Mouse (Mus musculus) liver, postnatal 0 days (tissue): ENCODE data around the gene Dnm2. TPM values are rescaled to one million over a fixed set of nuclear protein-coding genes. Genes with fewer than 3 reads are reported as not detected.

Experiments used
- ATAC-seq: fragments of 200-750 bp; cut with Nextera tagmentation; 2 replicates; pipeline ENCODE4 v1.8.0; 2017; ENCODE audit warnings: mild to moderate bottlenecking, moderate library complexity
- DNase-seq: peaks from one replicate; pipeline ENCODE4 v3.0.0-alpha.2; 2016
- H3K27ac ChIP-seq: fragments of 300-500 bp; sonication (generic); 2 replicates; pipeline ENCODE4 v1.5.1; 2014; ENCODE audit warnings: antibody characterized with exemption, moderate library complexity, mild to moderate bottlenecking, low read depth
- H3K27me3 ChIP-seq: fragments of 300-500 bp; sonication (generic); 2 replicates; pipeline ENCODE4 v1.6.1; 2014; ENCODE audit warnings: low read length, control low read depth, mixed read lengths; ENCODE audit not compliant: insufficient read depth
- H3K36me3 ChIP-seq: fragments of 300-500 bp; sonication (generic); replicated peaks from 2 replicates; pipeline ENCODE4 v1.6.1; 2014; ENCODE audit warnings: mild to moderate bottlenecking, control low read depth, low read length, moderate library complexity, mixed read lengths; ENCODE audit not compliant: insufficient read depth
- H3K4me1 ChIP-seq: fragments of 300-500 bp; sonication (generic); 2 replicates; pipeline ENCODE4 v1.6.1; 2014; ENCODE audit warnings: antibody characterized with exemption, mild to moderate bottlenecking, control low read depth; ENCODE audit not compliant: insufficient read depth
- H3K4me2 ChIP-seq: fragments of 300-500 bp; sonication (generic); 2 replicates; pipeline ENCODE4 v1.6.1; 2014; ENCODE audit warnings: low read depth, mild to moderate bottlenecking, low read length, moderate library complexity, mixed read lengths
- H3K4me3 ChIP-seq: fragments of 300-500 bp; sonication (generic); 2 replicates; pipeline ENCODE4 v1.5.1; 2014; ENCODE audit warnings: low read depth, low read length
- H3K9ac ChIP-seq: fragments of 300-500 bp; sonication (generic); replicated peaks from 2 replicates; pipeline ENCODE4 v1.6.1; 2014; ENCODE audit warnings: mild to moderate bottlenecking, moderate library complexity
- H3K9me3 ChIP-seq: fragments of 300-500 bp; sonication (generic); 2 replicates; pipeline ENCODE4 v1.6.1; 2016; ENCODE audit warnings: mild to moderate bottlenecking, control low read depth, low read length, mixed read lengths
- CTCF ChIP-seq: sonication (generic); IDR thresholded peaks from 2 replicates; pipeline ENCODE4 v1.5.1; 2016; ENCODE audit warnings: antibody characterized with exemption, low read depth
- EP300 ChIP-seq: IDR thresholded peaks from 2 replicates; pipeline ENCODE4 v1.6.1; 2016; ENCODE audit warnings: antibody characterized with exemption, low read depth, mild to moderate bottlenecking
- WGBS: fragments of 180-500 bp; shearing (Covaris S2); extraction: QIAGEN DNeasy Blood & Tissue Kit; methylation state at CpG from one replicate; pipeline ENCODE4 v1.1.7; 2014; ENCODE audit not compliant: insufficient replicate concordance; 5-methylcytosine and 5-hydroxymethylcytosine counted together
- polyA plus RNA-seq: library from polyadenylated mRNA; unstranded; fragments of >200 nt; fragmentation: Nextera tagmentation; extraction: Ambion mirVana; gene quantifications from 2 replicates; pipeline ENCODE4 v1.2.1, GENCODE M21; 2015

The Dnm2 gene
- polyA plus RNA-seq, 1 experiment from 2014 or later: 35.2 TPM

DNA sequence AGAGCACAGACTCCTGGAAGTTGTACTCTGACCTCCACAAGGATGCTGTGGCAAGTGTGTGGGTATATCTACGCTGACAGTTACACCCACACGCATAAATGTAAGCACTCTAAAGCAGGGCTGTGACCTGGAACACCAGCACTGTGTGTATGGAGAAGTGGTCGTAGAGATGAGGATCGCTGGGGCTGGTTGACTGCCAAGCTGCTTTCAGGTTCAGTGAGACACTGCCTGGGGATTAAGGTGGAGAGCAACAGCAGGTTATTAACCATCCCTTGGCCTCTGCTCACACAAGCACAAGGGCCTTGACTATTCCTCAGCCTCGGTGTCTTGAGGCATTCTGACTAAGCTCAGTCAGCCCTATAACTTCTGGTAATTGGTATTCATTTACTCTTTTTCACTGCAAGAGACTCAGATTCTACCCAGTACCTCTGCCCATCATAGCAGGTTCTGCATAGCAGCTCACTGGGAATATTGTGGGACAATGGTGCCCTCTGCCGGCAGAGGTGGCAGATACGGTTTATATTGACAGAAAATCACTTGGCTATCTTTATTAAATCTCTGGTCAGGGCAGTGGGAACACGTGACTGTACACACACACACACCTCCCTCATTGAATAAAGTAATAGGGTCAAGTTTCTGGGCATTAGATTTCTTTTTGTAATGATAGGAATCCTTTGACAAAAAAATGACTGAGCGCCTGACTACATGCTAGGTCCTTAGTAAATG lies 15.0 kb upstream of the Dnm2 start:
- ATAC-seq (no peak), DNase-seq (peak; percentile 89)
- H3K4me2 ChIP-seq: no peak overlapping the region
- peaks cover 17% of the 10 kb centered on the region for H3K4me1 ChIP-seq
- no peaks in the 10 kb centered on the region for H3K9me3 ChIP-seq
- no peak overlapping the region for H3K27ac ChIP-seq
- H3K9ac ChIP-seq: no peak overlapping the region
- H3K36me3 ChIP-seq: peaks cover 20% of the 10 kb centered on the region
- H3K27me3 ChIP-seq: no peaks in the 10 kb centered on the region
- TF ChIP-seq CTCF (peak; percentile 88), EP300 (no peak)
- no peak overlapping the region for H3K4me3 ChIP-seq
- 31% methylated on average over 9 of the region's 9 CpGs for WGBS

DNA sequence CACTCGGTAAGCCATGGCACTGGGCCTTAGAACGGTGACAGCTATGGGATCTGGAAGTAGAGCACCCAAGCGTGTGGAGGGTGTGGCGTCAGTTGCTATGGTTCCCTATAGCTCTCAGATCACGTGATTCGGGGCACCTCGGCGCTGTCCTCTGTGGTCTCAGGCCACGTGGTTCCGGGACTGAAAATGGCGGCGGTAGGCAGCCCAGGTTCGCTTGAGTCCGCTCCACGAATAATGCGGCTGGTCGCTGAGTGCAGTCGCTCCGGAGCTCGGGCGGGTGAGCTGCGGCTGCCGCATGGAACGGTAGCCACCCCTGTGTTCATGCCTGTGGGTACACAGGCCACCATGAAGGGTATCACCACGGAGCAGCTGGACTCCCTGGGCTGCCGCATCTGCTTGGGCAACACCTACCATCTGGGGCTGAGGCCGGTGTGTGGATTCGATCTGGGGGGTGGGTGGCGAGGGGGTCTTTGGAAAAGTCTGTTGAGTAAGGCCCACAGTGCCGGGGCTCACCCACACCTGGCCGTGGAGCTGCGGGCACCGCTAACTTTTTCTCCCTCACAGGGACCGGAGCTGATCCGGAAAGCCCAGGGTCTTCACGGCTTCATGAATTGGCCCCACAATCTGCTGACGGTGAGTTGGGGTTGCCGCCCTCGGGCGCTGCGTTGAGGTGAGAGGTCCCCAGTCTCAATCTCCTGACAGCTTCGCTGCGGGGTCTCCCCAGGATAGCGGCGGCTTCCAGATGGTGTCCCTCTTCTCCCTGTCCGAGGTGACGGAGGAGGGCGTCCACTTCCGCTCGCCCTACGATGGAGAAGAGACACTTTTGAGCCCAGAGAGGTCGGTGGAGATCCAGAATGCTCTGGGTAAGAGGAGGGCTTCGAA lies 12.8 kb upstream of the Dnm2 start, which contains the start of gene Qtrt1:
TSS of gene Qtrt1 (plus strand) at position 169 of the 882 bp plus-strand sequence.
- peak; percentile 96 for ATAC-seq
- peak; percentile 90 for DNase-seq
- TF ChIP-seq CTCF (no peak), EP300 (no peak)
- Histone ChIP-seq H3K4me1 (peaks cover 17% of the 10 kb centered on the region), H3K9me3 (no peaks in the 10 kb centered on the region), H3K9ac (peak within 1 kb of the TSS; percentile 83), H3K27ac (peak within 1 kb of the TSS; percentile 82), H3K27me3 (no peaks in the 10 kb centered on the region), H3K4me2 (peak within 1 kb of the TSS; percentile 98), H3K36me3 (peaks cover 4% of the 10 kb centered on the region), H3K4me3 (peak within 1 kb of the TSS; percentile 86)
- 1% methylated on average over 53 of the region's 53 CpGs for WGBS

DNA sequence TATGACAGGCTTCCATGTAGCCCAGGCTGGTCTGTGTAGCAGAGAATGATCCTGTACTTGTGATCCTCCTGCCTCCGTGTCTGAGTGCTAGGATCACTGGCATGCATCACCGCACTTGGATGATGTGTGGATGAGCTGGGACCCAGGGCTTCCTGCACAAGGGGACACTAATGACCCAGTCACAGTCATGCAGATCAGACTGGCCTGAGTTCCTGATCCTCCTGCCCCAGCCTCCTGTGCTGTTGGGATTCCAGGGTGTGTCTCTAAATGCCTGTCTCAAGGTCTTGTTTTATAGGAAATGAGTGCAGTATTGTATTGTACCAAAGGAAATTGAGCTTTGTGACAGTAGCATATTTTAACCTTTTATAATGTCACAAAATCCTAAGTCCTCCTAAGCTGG lies 6.8 kb upstream of the Dnm2 start:
- Histone ChIP-seq H3K4me1 (peaks cover 3% of the 10 kb centered on the region; the same call in 1 of the 2 replicates), H3K27ac (no peak overlapping the region), H3K9me3 (no peaks in the 10 kb centered on the region), H3K36me3 (peaks cover 26% of the 10 kb centered on the region), H3K4me3 (no peak overlapping the region), H3K4me2 (no peak overlapping the region), H3K27me3 (no peaks in the 10 kb centered on the region), H3K9ac (no peak overlapping the region)
- TF ChIP-seq CTCF (no peak), EP300 (no peak)
- 91% methylated on average over 2 of the region's 2 CpGs for WGBS
- no peak for DNase-seq
- ATAC-seq: no peak

DNA sequence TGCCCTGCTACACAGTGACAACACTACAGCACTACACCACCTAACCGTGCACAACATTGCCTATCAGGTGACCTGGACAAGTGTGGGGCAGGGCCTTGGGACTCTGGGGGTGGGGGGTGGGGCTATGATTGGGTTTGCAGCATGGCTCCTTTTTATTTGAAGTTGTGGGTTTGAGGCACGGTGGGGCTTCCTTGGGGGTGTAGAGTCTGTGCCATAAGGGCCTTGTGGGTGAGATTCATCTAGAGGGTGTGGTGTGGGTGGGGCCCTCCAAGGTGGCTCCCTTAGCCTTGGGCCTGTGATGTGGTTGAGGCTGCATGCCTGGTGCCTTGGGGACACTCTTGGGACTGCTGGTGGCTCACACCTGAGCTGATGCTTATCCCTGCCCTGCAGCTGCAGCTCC lies 5.1 kb upstream of the Dnm2 start:
- 68% methylated on average over 2 of the region's 2 CpGs for WGBS
- no peak for ATAC-seq
- Histone ChIP-seq H3K27me3 (no peaks in the 10 kb centered on the region), H3K27ac (no peak overlapping the region), H3K4me1 (peaks cover 10% of the 10 kb centered on the region; the same call in 1 of the 2 replicates), H3K4me2 (no peak overlapping the region), H3K4me3 (no peak overlapping the region), H3K36me3 (peaks cover 26% of the 10 kb centered on the region), H3K9ac (no peak overlapping the region), H3K9me3 (no peaks in the 10 kb centered on the region)
- TF ChIP-seq CTCF: no peak
- no peak for TF ChIP-seq EP300
- no peak for DNase-seq

DNA sequence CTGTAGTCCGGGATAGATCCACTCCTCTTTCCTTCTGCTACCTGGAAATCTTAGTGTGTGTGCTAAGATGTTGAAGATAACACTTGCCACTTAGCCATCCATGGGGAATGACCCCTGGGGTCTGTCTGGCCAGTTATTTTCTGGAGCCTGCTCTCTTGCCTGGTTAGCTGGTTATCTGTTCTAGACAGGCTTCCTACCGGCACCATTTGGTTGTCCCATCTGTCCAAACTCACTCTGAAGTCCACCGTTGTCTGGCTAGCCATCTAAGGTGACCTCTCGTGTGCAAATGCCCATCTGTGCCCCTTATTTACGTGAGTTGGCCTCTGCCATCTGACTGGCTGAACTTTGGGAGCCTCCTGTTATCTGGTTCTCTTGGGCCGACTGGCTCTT lies 843 bp downstream of the Dnm2 start:
- Histone ChIP-seq H3K9ac (peak overlapping the region; percentile 99), H3K9me3 (no peaks in the 10 kb centered on the region), H3K4me2 (peak overlapping the region; percentile 94), H3K27me3 (no peaks in the 10 kb centered on the region), H3K36me3 (peaks cover 6% of the 10 kb centered on the region), H3K27ac (peak overlapping the region; percentile 94), H3K4me1 (peaks cover 42% of the 10 kb centered on the region), H3K4me3 (peak overlapping the region; percentile 96)
- DNase-seq: peak; percentile 36
- no peak for ATAC-seq
- WGBS: 3% methylated on average over 6 of the region's 6 CpGs
- TF ChIP-seq EP300 (no peak), CTCF (no peak)

DNA sequence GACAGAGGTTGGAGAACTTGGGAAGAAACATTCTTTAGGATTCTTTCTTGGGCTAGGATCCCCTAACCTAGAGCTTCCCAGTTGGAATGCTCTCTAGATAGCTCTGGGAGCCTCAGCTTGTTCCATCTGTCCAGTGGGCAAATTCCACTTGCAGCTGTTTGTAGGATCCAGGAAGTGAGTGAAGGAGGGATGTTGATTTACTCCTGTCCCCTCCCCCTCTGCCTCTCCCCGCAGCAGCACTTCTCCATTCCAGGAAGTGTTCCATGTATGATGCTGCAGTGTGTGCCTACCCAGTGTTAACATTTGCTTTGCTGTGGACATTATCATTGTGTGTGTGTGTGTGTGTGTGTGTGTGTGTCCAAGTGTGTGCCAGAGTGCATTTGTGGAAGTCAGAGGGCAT lies 1.3 kb downstream of the Dnm2 start:
- no peaks in the 10 kb centered on the region for H3K9me3 ChIP-seq
- 0 out of 2 replicates have a peak, but pooled peaks cover 5% of the 10 kb centered on the region for H3K36me3 ChIP-seq
- H3K4me3 ChIP-seq: peak overlapping the region; percentile 96
- DNase-seq (peak; percentile 52), ATAC-seq (peak; percentile 7; the same call in 1 of the 2 replicates)
- no peaks in the 10 kb centered on the region for H3K27me3 ChIP-seq
- H3K4me2 ChIP-seq: peak overlapping the region; percentile 94
- peaks cover 47% of the 10 kb centered on the region for H3K4me1 ChIP-seq
- peak overlapping the region; percentile 99 for H3K9ac ChIP-seq
- peak overlapping the region; percentile 94 for H3K27ac ChIP-seq
- WGBS: 0% methylated on average over 1 of the region's 1 CpGs
- TF ChIP-seq CTCF: no peak
- TF ChIP-seq EP300: no peak
